Mouse (Mus musculus) frontal cortex, postnatal 10 days (tissue): ENCODE measurements at regions not wholly inside any gene's neighbourhood (a gene's known extent, or its start where the extent isn't known, plus 50 kb on each side); places are given as distances from the start of the nearest gene placed in this dataset.
"Not testable (repeated sequence)": the region's sequence is repeated elsewhere in the genome, so short reads cannot be mapped to it uniquely, and the experiment has no call there.

Experiments used
- DNase-seq, 2 experiments: peaks; one replicate each; pipeline ENCODE4 v3.0.0; 2022; ENCODE audit warnings: low spot score in 2 of 2, mixed read lengths in 1 of 2

GRCm38 (mm10) chr15:5847413-5848100 is 452.0 kb upstream of the Dab2 start:
- DNase-seq: no peak

- no peak for DNase-seq
These were observed 447.1 kb upstream of the Dab2 start for GRCm38 (mm10) chr15:5852523-5852922.

GRCm38 (mm10) chr15:5869289-5869688 is 430.3 kb upstream of the Dab2 start:
- no peak for DNase-seq

GRCm38 (mm10) chr15:5869866-5870265 is 429.7 kb upstream of the Dab2 start:
- DNase-seq: no peak

- no peak for DNase-seq
These were observed 427.5 kb upstream of the Dab2 start for GRCm38 (mm10) chr15:5872042-5872441.

GRCm38 (mm10) chr15:5877749-5878148 is 421.8 kb upstream of the Dab2 start:
- DNase-seq: no peak

- no peak for DNase-seq
These were observed 408.4 kb upstream of the Dab2 start for GRCm38 (mm10) chr15:5891188-5891587.

- no peak for DNase-seq
These were observed 407.6 kb upstream of the Dab2 start for GRCm38 (mm10) chr15:5892034-5892433.

- DNase-seq: not testable (repeated sequence)
These were observed 403.7 kb upstream of the Dab2 start for GRCm38 (mm10) chr15:5895688-5896470.

- DNase-seq: peak in 1 of 2 experiments; percentile 6
These were observed 384.3 kb upstream of the Dab2 start for GRCm38 (mm10) chr15:5915261-5915660.

GRCm38 (mm10) chr15:5920058-5920457 is 379.5 kb upstream of the Dab2 start:
- DNase-seq: no peak

- no peak for DNase-seq
These were observed 371.8 kb upstream of the Dab2 start for GRCm38 (mm10) chr15:5927768-5928167.

- DNase-seq: no peak
These were observed 366.0 kb upstream of the Dab2 start for GRCm38 (mm10) chr15:5933586-5933985.

- no peak for DNase-seq
These were observed 358.6 kb upstream of the Dab2 start for GRCm38 (mm10) chr15:5940945-5941344.

GRCm38 (mm10) chr15:5946650-5947049 is 352.9 kb upstream of the Dab2 start:
- no peak for DNase-seq

GRCm38 (mm10) chr15:5950919-5951318 is 348.7 kb upstream of the Dab2 start:
- no peak for DNase-seq

GRCm38 (mm10) chr15:5951661-5952060 is 347.9 kb upstream of the Dab2 start:
- not testable (repeated sequence) for DNase-seq

- DNase-seq: no peak
These were observed 346.5 kb upstream of the Dab2 start for GRCm38 (mm10) chr15:5953106-5953505.

- no peak for DNase-seq
These were observed 308.1 kb upstream of the Dab2 start for GRCm38 (mm10) chr15:5991351-5992065.

- DNase-seq: not testable (repeated sequence)
These were observed 307.4 kb upstream of the Dab2 start for GRCm38 (mm10) chr15:5992146-5992545.

- DNase-seq: no peak
These were observed 298.8 kb upstream of the Dab2 start for GRCm38 (mm10) chr15:6000816-6001215.

- DNase-seq: no peak
These were observed 298.2 kb upstream of the Dab2 start for GRCm38 (mm10) chr15:6001394-6001793.

GRCm38 (mm10) chr15:6014982-6015381 is 284.6 kb upstream of the Dab2 start:
- DNase-seq: no peak
